Mouse (Mus musculus): ENCODE data around the gene Otulin. TPM values are rescaled to one million over a fixed set of nuclear protein-coding genes. Genes with fewer than 3 reads are reported as not detected.

Otulin gene
- polyA plus RNA-seq, 1 experiment from 2014 or later = 28.7 TPM

GRCm38 (mm10) chr15:27585466-27586092 lies 44.9 kb downstream of the Otulin start:
- WGBS = 79% methylated on average over 4 of the region's 4 CpGs
- H3K27me3 ChIP-seq = no peaks in the 10 kb centered on the region

GRCm38 (mm10) chr15:27583620-27584019 lies 46.9 kb downstream of the Otulin start:
- Histone ChIP-seq H3K27me3 (no peaks in the 10 kb centered on the region), H3K27ac (no peak overlapping the region), H3K9me3 (no peaks in the 10 kb centered on the region), H3K4me1 (no peaks in the 10 kb centered on the region), H3K36me3 (peaks cover 15% of the 10 kb centered on the region), H3K9ac (no peak overlapping the region), H3K4me2 (replicated peaks) (no peak overlapping the region), H3K4me3 (no peak overlapping the region)
- WGBS = 91% methylated on average over 6 of the region's 6 CpGs
- no peak for ATAC-seq (ENCODE audit: low FRiP score, low read depth)

More at GRCm38 (mm10) chr15:27585466-27586092, 44.9 kb downstream of the Otulin start:
- Histone ChIP-seq H3K9me3 (no peaks in the 10 kb centered on the region), H3K4me1 (no peaks in the 10 kb centered on the region), H3K4me3 (no peak overlapping the region), H3K36me3 (peaks cover 27% of the 10 kb centered on the region), H3K4me2 (replicated peaks) (no peak overlapping the region), H3K27ac (no peak overlapping the region), H3K9ac (no peak overlapping the region)
- no peak for ATAC-seq (ENCODE audit: low FRiP score, low read depth)

GRCm38 (mm10) chr15:27583042-27583441 lies 47.5 kb downstream of the Otulin start:
- WGBS = 81% methylated on average over 4 of the region's 4 CpGs
- no peaks in the 10 kb centered on the region for H3K27me3 ChIP-seq
- no peaks in the 10 kb centered on the region for H3K4me1 ChIP-seq
- H3K36me3 ChIP-seq = peaks cover 15% of the 10 kb centered on the region
- H3K9ac ChIP-seq = no peak overlapping the region
- no peak for ATAC-seq (ENCODE audit: low FRiP score, low read depth)
- H3K27ac ChIP-seq = no peak overlapping the region
- H3K4me3 ChIP-seq = no peak overlapping the region
- H3K9me3 ChIP-seq = no peaks in the 10 kb centered on the region
- no peak overlapping the region for H3K4me2 ChIP-seq (replicated peaks)

DNA sequence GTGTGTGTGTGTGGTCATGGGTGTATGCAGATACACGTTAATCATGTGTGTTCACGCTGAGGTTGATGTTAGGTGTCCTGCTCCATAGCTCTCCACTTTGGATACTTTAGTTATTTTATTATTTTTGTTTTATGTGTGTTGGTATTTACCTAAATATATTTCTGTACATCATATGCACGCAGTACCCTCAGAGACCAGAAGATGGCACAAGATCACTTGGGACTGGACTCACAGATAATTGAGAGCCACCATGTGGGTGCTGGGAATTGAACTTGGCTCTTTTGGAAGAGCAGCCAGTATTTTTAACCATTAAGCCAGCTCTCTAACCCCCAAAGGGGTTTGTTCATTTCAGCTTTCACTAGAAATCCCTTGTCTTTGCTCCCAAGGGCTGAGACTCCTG lies 48.1 kb downstream of the Otulin start:
- Histone ChIP-seq H3K4me2 (replicated peaks) (no peak overlapping the region), H3K4me1 (no peaks in the 10 kb centered on the region), H3K36me3 (peaks cover 15% of the 10 kb centered on the region), H3K27me3 (no peaks in the 10 kb centered on the region), H3K27ac (no peak overlapping the region), H3K9ac (no peak overlapping the region), H3K4me3 (no peak overlapping the region), H3K9me3 (no peaks in the 10 kb centered on the region)
- ATAC-seq (ENCODE audit: low FRiP score, low read depth) = no peak
- 90% methylated on average over 3 of the region's 3 CpGs for WGBS

GRCm38 (mm10) chr15:27581640-27582039 lies 48.9 kb downstream of the Otulin start:
- H3K27me3 ChIP-seq = no peaks in the 10 kb centered on the region

DNA sequence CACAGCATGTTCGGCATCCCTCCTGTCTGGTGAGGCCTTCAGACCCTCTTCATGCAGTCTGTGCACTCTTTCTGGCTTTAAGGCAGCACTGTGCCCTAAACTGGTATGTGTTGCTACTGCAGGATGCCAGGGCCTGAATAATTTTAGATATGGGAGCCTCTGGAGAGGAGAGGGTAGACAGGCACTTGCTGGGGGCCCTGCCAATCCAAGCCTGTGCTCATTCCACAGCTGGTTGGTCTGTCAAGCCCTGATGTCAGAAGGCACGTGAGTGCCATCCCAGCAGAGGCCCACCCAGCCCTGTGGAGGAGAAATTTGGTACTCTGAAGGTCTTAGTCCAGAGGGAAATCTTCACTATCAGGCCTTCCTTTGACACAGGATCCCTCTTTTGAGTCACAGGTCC lies 49.7 kb downstream of the Otulin start:
- Histone ChIP-seq H3K9ac (no peak overlapping the region), H3K4me2 (replicated peaks) (no peak overlapping the region), H3K9me3 (no peaks in the 10 kb centered on the region), H3K36me3 (peaks cover 15% of the 10 kb centered on the region), H3K27ac (no peak overlapping the region), H3K4me3 (no peak overlapping the region), H3K4me1 (peaks cover 8% of the 10 kb centered on the region), H3K27me3 (no peaks in the 10 kb centered on the region)
- ATAC-seq (ENCODE audit: low FRiP score, low read depth) = no peak
- WGBS = 89% methylated on average over 2 of the region's 2 CpGs

More at GRCm38 (mm10) chr15:27581640-27582039, 48.9 kb downstream of the Otulin start:
- no peak overlapping the region for H3K9ac ChIP-seq
- no peaks in the 10 kb centered on the region; the same call in 1 of the 2 replicates for H3K4me1 ChIP-seq
- no peak overlapping the region for H3K27ac ChIP-seq
- no peak overlapping the region for H3K4me2 ChIP-seq (replicated peaks)
- H3K9me3 ChIP-seq = no peaks in the 10 kb centered on the region
- H3K4me3 ChIP-seq = no peak overlapping the region
- ATAC-seq (ENCODE audit: low FRiP score, low read depth) = no peak
- WGBS = 68% methylated on average over 3 of the region's 3 CpGs
- H3K36me3 ChIP-seq = peaks cover 15% of the 10 kb centered on the region

GRCm38 (mm10) chr15:27579853-27580252 lies 50.6 kb downstream of the Otulin start:
- 77% methylated on average over 2 of the region's 2 CpGs for WGBS
- H3K4me1 ChIP-seq = peaks cover 17% of the 10 kb centered on the region

DNA sequence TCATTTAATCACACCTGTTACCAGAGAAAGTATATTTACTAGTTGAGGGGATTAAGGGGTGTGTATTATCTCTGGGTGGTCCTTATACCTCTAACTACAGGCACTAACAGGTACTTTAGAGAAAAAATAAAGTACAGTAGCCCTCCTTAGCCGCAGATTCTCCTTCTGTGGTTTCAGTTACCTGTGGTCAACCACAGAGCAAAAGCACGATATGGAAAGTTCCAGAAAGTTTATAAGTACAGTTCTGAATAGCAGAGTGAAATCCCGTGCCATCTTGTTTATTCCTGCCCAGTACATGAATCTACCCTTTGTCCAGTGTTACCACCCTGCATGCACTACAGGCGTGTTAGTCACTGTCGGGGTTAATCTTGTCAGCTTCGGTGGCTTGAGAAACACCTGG lies 51.6 kb downstream of the Otulin start:
- H3K9ac ChIP-seq = no peak overlapping the region
- no peaks in the 10 kb centered on the region for H3K27me3 ChIP-seq
- no peak overlapping the region for H3K4me2 ChIP-seq (replicated peaks)
- peaks cover 19% of the 10 kb centered on the region for H3K4me1 ChIP-seq
- no peaks in the 10 kb centered on the region for H3K9me3 ChIP-seq
- no peak overlapping the region for H3K27ac ChIP-seq
- peaks cover 11% of the 10 kb centered on the region for H3K36me3 ChIP-seq
- no peak overlapping the region for H3K4me3 ChIP-seq
- WGBS = 90% methylated on average over 6 of the region's 6 CpGs
- ATAC-seq (ENCODE audit: low FRiP score, low read depth) = no peak

More at GRCm38 (mm10) chr15:27579853-27580252, 50.6 kb downstream of the Otulin start:
- no peak for ATAC-seq (ENCODE audit: low FRiP score, low read depth)
- Histone ChIP-seq H3K27ac (no peak overlapping the region), H3K9me3 (no peaks in the 10 kb centered on the region), H3K4me3 (no peak overlapping the region), H3K4me2 (replicated peaks) (no peak overlapping the region), H3K9ac (no peak overlapping the region), H3K36me3 (peaks cover 11% of the 10 kb centered on the region), H3K27me3 (no peaks in the 10 kb centered on the region)

- Histone ChIP-seq H3K4me1 (peaks cover 19% of the 10 kb centered on the region), H3K27ac (no peak overlapping the region), H3K27me3 (no peaks in the 10 kb centered on the region), H3K9ac (no peak overlapping the region), H3K36me3 (peaks cover 11% of the 10 kb centered on the region), H3K4me2 (replicated peaks) (no peak overlapping the region), H3K9me3 (no peaks in the 10 kb centered on the region), H3K4me3 (no peak overlapping the region)
- WGBS = 82% methylated on average over 16 of the region's 16 CpGs
- no peak for ATAC-seq (ENCODE audit: low FRiP score, low read depth)
These were observed 52.3 kb downstream of the Otulin start for GRCm38 (mm10) chr15:27577915-27578780.

GRCm38 (mm10) chr15:27576886-27577285 lies 53.6 kb downstream of the Otulin start:
- ATAC-seq (ENCODE audit: low FRiP score, low read depth) = no peak
- Histone ChIP-seq H3K4me3 (no peak overlapping the region), H3K27me3 (no peaks in the 10 kb centered on the region), H3K9me3 (no peaks in the 10 kb centered on the region), H3K4me2 (replicated peaks) (no peak overlapping the region), H3K36me3 (peaks cover 16% of the 10 kb centered on the region), H3K9ac (no peak overlapping the region), H3K4me1 (peaks cover 19% of the 10 kb centered on the region), H3K27ac (no peak overlapping the region)
- 80% methylated on average over 1 of the region's 1 CpGs for WGBS

- Histone ChIP-seq H3K27me3 (no peaks in the 10 kb centered on the region), H3K36me3 (peaks cover 14% of the 10 kb centered on the region), H3K27ac (no peak overlapping the region), H3K4me2 (replicated peaks) (no peak overlapping the region), H3K9me3 (no peaks in the 10 kb centered on the region), H3K4me3 (no peak overlapping the region), H3K9ac (no peak overlapping the region), H3K4me1 (peaks cover 19% of the 10 kb centered on the region)
- ATAC-seq (ENCODE audit: low FRiP score, low read depth) = no peak
- 56% methylated on average over 3 of the region's 3 CpGs for WGBS
These were observed 54.6 kb downstream of the Otulin start for GRCm38 (mm10) chr15:27575932-27576331.

DNA sequence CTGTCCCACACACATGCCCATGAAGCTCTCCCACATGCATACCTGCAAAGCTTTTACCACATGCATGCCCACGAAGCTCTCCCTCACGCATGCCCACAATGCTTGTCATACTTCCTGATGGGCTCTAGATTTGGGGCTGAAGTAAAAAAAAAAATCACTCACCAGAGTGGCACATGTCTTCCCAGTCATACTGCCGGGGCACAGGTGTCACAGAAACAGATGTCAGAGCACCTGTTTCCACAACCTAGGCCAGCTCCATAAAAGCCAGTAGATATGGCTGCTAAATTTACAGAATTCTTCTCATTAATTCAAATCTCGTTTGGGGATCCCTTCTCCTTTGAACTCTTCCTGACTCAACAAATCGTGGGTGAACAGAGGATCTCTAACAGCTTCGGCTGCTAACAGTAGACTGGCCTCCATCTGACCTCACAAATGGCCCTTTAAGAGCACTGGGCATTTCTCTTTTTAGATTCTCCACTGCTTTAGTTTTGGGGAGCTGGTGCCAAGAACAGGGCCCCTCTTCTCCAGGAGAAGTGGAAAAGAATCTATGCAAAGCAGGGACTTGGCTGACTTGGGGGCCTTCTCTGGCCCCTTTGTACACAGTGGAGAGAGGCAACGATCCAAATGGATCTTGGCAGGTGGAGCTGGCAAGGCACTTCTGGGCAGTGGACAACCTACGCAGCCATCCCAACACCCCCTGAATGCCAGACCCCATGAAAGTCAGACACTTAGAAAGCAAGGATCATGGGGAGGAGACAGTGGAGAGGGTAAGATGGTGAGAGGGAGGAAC lies 55.3 kb downstream of the Otulin start:
- no peak overlapping the region for H3K27ac ChIP-seq
- ATAC-seq (ENCODE audit: low FRiP score, low read depth) = no peak

More for the DNA sequence above, 55.3 kb downstream of the Otulin start:
- Histone ChIP-seq H3K4me2 (replicated peaks) (no peak overlapping the region), H3K9me3 (no peaks in the 10 kb centered on the region), H3K36me3 (peaks cover 14% of the 10 kb centered on the region), H3K27me3 (no peaks in the 10 kb centered on the region), H3K9ac (no peak overlapping the region), H3K4me1 (peaks cover 22% of the 10 kb centered on the region), H3K4me3 (no peak overlapping the region)
- whole genome bisulfite sequencing = 76% methylated on average over 8 of the region's 8 CpGs

All from limb, embryonic 13.5 days (tissue).